Mouse (Mus musculus) monocyte, adult 59 days (primary cell): ENCODE results near the gene Cxcl12. TPM values are rescaled to one million over a fixed set of nuclear protein-coding genes. Genes with fewer than 3 reads are reported as not detected.

Source experiments
- total RNA-seq, 2 experiments: library from RNA; stranded (reverse); gene quantifications; one replicate each; pipeline ENCODE4 v1.2.4; 2023

Gene Cxcl12
- total RNA-seq: 1 to 10 TPM; 1.2 to 1.8 TPM

DNA sequence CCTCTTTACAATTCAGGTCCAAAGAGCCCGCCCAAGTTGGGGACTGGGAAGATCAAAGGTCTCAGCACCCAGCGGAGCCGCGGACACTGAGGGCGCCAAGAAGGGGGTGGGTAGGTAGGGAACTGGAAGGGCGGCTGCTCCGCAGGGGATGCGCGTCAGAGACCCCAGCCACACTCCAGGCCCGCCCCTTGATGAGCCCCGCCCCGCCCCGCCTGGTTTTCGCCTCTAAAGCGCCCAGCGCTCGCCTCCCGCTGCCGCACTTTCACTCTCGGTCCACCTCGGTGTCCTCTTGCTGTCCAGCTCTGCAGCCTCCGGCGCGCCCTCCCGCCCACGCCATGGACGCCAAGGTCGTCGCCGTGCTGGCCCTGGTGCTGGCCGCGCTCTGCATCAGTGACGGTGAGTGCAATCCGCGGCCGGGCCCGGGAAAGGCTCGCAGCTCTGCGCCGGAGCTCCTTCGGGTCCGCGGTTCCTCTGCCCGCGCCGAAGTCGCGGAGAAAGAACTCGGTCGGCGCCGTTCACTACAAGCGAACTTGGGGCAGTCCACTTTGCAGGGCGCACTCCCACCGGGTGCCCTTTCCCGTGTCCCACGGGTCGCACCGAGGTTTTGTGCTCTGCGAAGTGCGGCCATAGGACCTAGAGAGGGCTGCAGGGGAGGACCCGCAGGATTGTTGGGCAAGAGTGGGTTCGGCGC, at the start of gene Cxcl12:
Cxcl12 (plus strand) TSS at position 215 of the 691 bp plus-strand sequence.

